Mouse (Mus musculus) megakaryocyte, embryonic 14.5 days (primary cell): ENCODE results near the gene Tas1r3. TPM values are rescaled to one million over a fixed set of nuclear protein-coding genes. Genes with fewer than 3 reads are reported as not detected.

ENCODE experiments used
- H3K27me3 ChIP-seq: replicated peaks from 2 replicates; pipeline ENCODE3; 2012; ENCODE audit warnings: inconsistent platforms
- H3K36me3 ChIP-seq: replicated peaks from 2 replicates; pipeline ENCODE3; 2012; ENCODE audit warnings: low read length, inconsistent platforms, mixed read lengths
- H3K4me1 ChIP-seq: 2 replicates; pipeline ENCODE4 v1.6.1; 2012; ENCODE audit warnings: inconsistent platforms
- H3K4me3 ChIP-seq: replicated peaks from 2 replicates; pipeline ENCODE3; 2012; ENCODE audit warnings: moderate library complexity, mild to moderate bottlenecking, inconsistent platforms
- H3K9me3 ChIP-seq: 2 replicates; pipeline ENCODE4 v1.6.1; 2012; ENCODE audit warnings: inconsistent platforms
- FLI1 ChIP-seq: IDR thresholded peaks from 2 replicates; pipeline ENCODE4 v1.6.1; 2012; ENCODE audit warnings: low read length, inconsistent platforms, mixed read lengths
- GATA1 ChIP-seq: IDR thresholded peaks from 3 replicates; pipeline ENCODE4 v1.6.1; 2012; ENCODE audit warnings: mixed read lengths, low read length, inconsistent platforms, borderline replicate concordance
- polyA plus RNA-seq: library from polyadenylated mRNA; stranded (reverse); fragments of >175 nt; gene quantifications from 2 replicates; pipeline ENCODE4 v1.2.3, GENCODE M21; 2012; ENCODE audit warnings: low replicate concordance; ENCODE audit not compliant: insufficient read depth

The Tas1r3 gene
- polyA plus RNA-seq, 1 experiment: 0.22 TPM

DNA sequence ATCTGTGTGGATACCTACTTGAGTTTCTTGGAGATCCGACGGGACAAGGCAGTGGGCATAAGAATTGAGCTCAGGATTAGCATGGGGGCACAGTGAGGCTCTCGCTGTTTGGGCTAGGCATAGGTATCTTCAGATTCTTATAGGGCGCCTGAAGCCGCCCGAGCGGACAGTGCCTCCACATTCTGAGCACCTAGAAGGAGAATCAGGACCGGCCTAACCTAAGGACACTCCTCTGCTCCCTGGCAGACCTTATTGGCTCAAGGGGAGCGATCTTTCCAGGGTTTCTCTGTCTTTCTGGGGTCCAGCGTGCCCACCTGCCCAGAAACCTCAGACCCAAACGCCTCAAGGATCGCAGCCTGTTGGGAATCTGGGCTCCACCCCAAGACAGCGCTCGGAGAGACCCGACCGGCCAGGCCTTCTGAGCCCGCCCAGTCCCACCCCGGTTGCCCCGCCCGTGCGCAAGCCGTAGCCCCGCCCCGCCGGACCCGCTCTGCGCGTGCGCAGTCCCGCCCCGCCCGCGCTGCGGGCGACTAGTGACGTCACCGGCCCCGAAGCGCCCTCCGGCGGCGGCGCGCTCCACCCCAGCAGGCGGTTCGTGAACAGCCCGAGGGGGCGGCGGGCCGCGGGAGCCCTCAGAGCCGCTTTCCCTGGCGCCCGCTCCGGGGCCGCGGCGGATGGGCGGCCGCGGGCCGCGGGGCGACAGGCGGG, 16.1 kb downstream of the Tas1r3 start, which contains the start of gene Dvl1:
Dvl1 (plus strand) TSS at position 532 of the 708 bp plus-strand sequence.
- H3K36me3 ChIP-seq: peaks cover 6% of the 10 kb centered on the region
- peak within 1 kb of the TSS; percentile 100 for H3K4me3 ChIP-seq
- peaks cover 16% of the 10 kb centered on the region for H3K27me3 ChIP-seq
- H3K4me1 ChIP-seq: peaks cover 60% of the 10 kb centered on the region
- H3K9me3 ChIP-seq: no peaks in the 10 kb centered on the region
- TF ChIP-seq GATA1 (no peak), FLI1 (no peak)

DNA sequence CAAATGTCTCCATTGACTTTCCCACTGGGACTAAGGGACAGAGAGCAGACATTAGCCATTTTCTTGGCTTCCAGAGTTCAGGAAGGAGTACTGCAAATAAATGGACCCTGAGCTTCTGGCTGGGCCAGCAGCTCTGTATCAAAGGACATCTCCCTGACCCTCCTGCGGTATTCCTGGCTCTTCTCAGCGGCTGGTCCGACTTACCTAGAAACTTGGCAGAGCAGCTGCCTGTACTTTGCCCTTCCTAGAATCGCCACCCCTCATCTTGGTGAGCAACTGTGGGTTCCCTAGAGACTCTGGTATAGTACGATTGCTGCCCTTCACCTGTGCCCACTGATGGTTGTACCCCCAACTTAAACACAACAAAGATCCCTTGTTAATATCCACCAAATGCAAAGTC, 19.9 kb downstream of the Tas1r3 start:
- H3K36me3 ChIP-seq: no peaks in the 10 kb centered on the region
- peaks cover 58% of the 10 kb centered on the region for H3K4me1 ChIP-seq
- TF ChIP-seq FLI1 (no peak), GATA1 (no peak)
- peaks cover 42% of the 10 kb centered on the region for H3K27me3 ChIP-seq
- H3K4me3 ChIP-seq: no peak overlapping the region
- H3K9me3 ChIP-seq: no peaks in the 10 kb centered on the region

DNA sequence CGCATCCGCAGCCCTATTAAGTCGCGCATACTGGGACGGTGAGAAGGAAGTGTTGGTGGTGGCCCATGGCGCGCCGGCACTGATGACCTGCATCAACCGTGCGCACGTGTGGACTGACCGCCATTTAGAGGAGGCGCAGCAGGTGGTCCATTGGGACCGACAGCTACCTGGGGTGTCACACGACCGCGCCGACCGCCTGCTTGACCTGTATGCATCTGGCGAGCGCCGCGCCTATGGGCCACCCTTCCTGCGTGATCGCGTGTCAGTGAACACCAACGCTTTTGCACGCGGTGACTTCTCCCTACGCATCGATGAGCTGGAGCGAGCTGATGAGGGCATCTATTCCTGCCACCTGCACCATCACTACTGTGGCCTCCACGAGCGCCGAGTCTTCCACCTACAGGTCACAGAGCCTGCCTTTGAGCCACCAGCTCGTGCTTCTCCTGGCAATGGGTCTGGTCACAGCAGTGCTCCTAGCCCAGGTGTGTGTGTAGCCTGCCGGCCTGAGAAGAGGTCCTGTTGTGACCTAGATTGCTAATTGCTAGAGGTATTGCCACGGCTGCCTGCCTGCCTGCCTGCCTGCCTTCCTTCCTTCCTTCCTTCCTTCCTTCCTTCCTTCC, 21.4 kb downstream of the Tas1r3 start:
- peaks cover 42% of the 10 kb centered on the region for H3K27me3 ChIP-seq
- no peaks in the 10 kb centered on the region for H3K36me3 ChIP-seq
- H3K4me1 ChIP-seq: peaks cover 62% of the 10 kb centered on the region
- peak overlapping the region; percentile 92 for H3K4me3 ChIP-seq
- H3K9me3 ChIP-seq: no peaks in the 10 kb centered on the region
- no peak for TF ChIP-seq GATA1
- TF ChIP-seq FLI1: no peak

DNA sequence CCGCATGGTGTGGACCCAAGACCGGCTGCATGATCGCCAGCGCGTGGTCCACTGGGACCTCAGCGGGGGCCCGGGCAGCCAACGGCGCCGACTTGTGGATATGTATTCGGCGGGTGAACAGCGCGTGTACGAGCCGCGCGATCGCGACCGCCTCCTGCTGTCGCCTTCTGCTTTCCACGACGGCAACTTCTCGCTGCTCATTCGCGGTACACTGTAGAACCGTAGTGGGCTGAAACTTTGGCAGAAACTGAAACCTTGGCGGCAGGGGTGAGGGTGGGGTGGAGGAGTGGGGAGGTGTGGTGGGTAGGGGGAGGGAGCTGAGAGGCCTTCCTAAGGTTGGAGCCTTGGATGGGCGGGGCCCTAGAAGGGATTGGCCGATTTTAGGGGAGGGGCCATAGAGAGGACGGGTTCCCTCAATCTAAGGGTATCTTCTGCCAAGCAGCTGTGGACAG, 22.1 kb downstream of the Tas1r3 start:
- Histone ChIP-seq H3K9me3 (no peaks in the 10 kb centered on the region), H3K4me1 (peaks cover 59% of the 10 kb centered on the region), H3K36me3 (no peaks in the 10 kb centered on the region), H3K4me3 (peak overlapping the region; percentile 92), H3K27me3 (peaks cover 42% of the 10 kb centered on the region)
- no peak for TF ChIP-seq FLI1
- TF ChIP-seq GATA1: no peak

DNA sequence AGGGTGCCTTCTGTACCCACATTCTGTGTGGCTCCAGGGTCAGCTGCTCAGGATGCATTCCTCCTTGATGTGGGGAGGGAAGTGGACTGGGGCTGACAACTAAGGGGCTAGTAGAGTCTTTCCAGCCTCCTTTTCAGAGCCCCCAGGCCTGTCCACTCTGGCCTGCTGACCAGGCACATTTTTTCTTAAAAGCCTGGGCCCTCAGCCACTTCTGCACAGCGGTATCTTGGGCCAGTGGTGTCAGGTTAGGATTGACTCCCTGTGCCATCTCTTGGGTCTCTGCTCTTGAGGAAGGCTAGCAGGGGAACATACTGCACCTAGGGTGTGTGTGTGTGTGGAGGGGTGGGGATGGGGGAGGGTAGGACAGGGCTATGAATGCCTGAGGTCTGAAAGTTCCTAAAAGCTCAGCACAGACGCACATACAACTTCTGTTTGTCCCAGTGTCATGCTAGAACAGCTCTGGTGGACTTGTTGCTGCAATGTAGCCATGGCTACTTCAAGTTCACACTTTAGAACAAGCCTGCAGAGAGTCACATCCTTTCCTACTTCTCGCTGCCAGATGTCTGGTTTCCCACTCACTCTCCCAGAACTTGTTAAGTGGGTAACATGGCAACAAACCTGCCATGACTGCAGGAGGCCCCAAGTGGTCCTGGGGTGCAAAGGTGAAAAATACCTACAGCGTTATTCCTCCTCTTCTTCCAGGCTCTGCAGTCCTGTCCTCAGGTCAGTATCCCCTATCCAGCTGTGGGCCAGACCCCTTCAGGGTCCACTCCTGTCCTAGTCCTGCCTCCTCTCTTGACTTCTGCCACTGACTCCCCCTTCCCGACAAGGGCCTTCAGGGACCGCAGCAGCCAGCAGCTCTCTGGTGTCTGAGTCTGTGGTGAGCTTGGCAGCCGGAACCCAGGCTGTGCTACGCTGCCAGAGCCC, 22.8 kb downstream of the Tas1r3 start:
- Histone ChIP-seq H3K9me3 (no peaks in the 10 kb centered on the region), H3K36me3 (no peaks in the 10 kb centered on the region), H3K4me1 (peaks cover 59% of the 10 kb centered on the region), H3K27me3 (peaks cover 42% of the 10 kb centered on the region), H3K4me3 (peak overlapping the region; percentile 92)
- TF ChIP-seq GATA1 (no peak), FLI1 (no peak)

DNA sequence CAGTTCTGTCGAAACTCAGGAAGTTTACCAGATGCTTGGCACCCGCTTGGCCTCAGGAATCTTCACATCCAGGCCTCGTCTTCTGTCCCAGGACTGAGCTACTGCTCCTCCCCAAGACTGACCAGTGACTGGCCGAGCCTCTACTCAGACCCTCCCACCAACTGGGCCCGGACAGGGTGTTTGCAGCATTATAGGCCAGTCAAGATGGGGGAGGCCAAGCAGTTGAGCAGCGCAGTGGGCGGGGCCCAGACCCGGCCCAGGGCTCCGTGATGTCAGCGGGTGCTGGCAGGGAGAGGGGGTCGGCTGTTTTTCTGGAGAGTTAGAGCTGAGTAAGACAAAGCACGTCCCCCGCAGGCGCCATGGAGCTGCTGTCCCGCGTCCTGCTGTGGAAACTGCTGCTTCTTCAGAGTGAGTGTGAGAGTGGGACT, 23.7 kb downstream of the Tas1r3 start, which contains the start of gene Mxra8:
Mxra8 (plus strand) TSS at position 198 of the 428 bp plus-strand sequence.
- Histone ChIP-seq H3K27me3 (peaks cover 42% of the 10 kb centered on the region), H3K9me3 (no peaks in the 10 kb centered on the region), H3K4me1 (peaks cover 59% of the 10 kb centered on the region), H3K36me3 (no peaks in the 10 kb centered on the region), H3K4me3 (peak within 1 kb of the TSS; percentile 92)
- no peak for TF ChIP-seq FLI1
- TF ChIP-seq GATA1: no peak

DNA sequence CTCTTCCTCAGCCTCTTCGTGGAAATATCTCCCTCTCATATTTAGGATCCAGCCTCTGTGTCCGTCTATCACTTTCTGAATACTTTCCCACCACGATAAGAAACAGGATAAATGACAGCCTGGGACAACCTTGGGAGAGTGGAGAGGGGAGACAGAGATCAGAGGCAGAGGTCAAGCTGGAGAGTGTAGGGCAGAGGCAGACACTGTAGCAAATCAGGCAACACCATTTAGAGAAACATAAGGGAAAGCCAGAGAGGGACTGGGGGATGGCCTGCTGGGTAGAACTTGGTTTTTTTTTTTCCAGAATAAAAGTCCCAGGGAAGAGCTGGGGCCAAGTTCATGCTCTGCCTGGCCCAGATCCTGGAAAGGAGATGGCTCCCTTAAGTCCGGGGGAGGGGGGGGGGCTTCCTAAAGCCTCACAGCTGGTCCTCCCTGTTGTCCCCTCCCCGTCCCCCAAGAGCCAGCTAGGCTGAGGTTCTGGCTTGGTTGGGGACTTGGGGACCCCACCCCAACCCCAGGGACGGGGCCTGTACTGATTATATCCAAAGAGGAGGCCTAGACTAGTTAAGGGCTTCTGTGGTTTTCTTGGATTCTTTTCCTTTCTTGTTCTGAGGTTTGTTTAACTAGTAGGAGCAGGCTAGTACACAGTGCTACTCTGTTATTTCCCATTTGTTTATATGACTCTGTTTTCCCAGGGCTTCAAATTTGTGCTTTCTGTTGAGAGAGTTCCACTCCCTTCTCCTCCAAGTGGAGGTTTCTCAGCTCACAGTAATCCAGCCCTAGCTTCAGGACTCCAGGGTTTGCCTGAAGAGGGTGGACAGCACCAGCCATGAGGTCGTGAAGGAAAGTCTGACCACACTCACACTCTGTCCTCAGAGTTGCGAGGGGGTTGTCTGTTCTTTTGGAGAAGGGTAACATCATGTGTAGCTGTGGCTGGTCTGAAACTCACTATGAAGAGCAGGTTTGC, 24.7 kb downstream of the Tas1r3 start:
- H3K4me1 ChIP-seq: peaks cover 68% of the 10 kb centered on the region
- peak overlapping the region; percentile 6 for H3K4me3 ChIP-seq
- no peak for TF ChIP-seq GATA1
- no peak for TF ChIP-seq FLI1
- no peaks in the 10 kb centered on the region for H3K9me3 ChIP-seq
- peaks cover 39% of the 10 kb centered on the region for H3K27me3 ChIP-seq
- peaks cover 2% of the 10 kb centered on the region for H3K36me3 ChIP-seq

DNA sequence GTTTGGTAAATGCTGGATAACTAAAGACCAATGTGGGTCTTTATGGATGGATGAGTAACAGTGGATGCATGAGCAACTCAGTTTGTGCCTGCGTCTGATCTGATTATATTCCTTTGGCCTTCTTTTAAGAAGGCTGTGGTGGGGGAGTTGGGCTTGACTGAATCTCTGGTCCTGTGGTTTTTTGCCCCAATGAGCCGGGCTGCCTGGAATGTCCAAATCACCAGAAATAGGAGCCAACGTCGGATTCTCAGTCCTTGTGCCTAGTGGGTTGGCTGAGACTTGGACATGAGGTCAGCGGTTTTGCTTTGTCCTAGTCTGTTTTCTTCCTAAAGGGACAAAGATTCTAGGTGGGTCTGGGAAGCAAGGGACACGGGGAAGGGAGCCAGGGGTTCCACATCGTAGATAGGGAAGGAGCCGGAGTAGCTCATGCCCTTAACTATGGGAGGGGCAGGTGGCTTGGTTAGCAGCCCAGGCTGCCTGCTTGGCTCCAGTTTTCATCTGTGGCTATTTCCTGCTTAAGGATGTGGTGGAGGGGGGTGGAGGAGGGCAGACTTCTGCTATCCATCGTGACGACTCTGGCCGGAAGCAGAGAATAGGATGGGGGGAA, 25.7 kb downstream of the Tas1r3 start:
- Histone ChIP-seq H3K4me1 (peaks cover 72% of the 10 kb centered on the region), H3K27me3 (peaks cover 30% of the 10 kb centered on the region), H3K9me3 (no peaks in the 10 kb centered on the region), H3K4me3 (peak overlapping the region; percentile 83), H3K36me3 (peaks cover 11% of the 10 kb centered on the region)
- TF ChIP-seq GATA1 (no peak), FLI1 (no peak)
